Mouse (Mus musculus) heart, embryonic 16.5 days (tissue): ENCODE measurements around the gene Khdc1c. TPM values are rescaled to one million over a fixed set of nuclear protein-coding genes. Genes with fewer than 3 reads are reported as not detected.
"Not testable (repeated sequence)": the region's sequence is repeated elsewhere in the genome, so short reads cannot be mapped to it uniquely, and the experiment has no call there.

ENCODE experiments used
- ATAC-seq: fragments of 200-750 bp; cut with Nextera tagmentation; replicated peaks from 2 replicates; pipeline ENCODE4 v1.8.0; 2017; ENCODE audit warnings: moderate number of reproducible peaks; ENCODE audit not compliant: insufficient read depth, low FRiP score; ENCODE audit errors: extremely low read depth
- H3K27ac ChIP-seq: fragments of 300-500 bp; sonication (generic); 2 replicates; pipeline ENCODE4 v1.5.1; 2014; ENCODE audit warnings: mild to moderate bottlenecking, low read length, control low read depth, moderate library complexity
- H3K27me3 ChIP-seq: fragments of 300-500 bp; sonication (generic); 2 replicates; pipeline ENCODE4 v1.6.1; 2014; ENCODE audit warnings: low read length, mixed read lengths; ENCODE audit not compliant: control insufficient read depth, insufficient read depth
- H3K36me3 ChIP-seq: fragments of 300-500 bp; sonication (generic); 2 replicates; pipeline ENCODE4 v1.6.1; 2014; ENCODE audit not compliant: control insufficient read depth, insufficient read depth
- H3K4me1 ChIP-seq: fragments of 300-500 bp; sonication (generic); 2 replicates; pipeline ENCODE4 v1.6.1; 2014; ENCODE audit warnings: low read length, mixed read lengths; ENCODE audit not compliant: control insufficient read depth, insufficient read depth
- H3K4me2 ChIP-seq: fragments of 300-500 bp; sonication (generic); 2 replicates; pipeline ENCODE4 v1.6.1; 2014; ENCODE audit warnings: low read depth, mild to moderate bottlenecking, control low read depth, low read length
- H3K4me3 ChIP-seq: fragments of 300-500 bp; sonication (generic); 2 replicates; pipeline ENCODE4 v1.5.1; 2014; ENCODE audit warnings: mild to moderate bottlenecking, control low read depth, low read length
- H3K9ac ChIP-seq: fragments of 300-500 bp; sonication (generic); 2 replicates; pipeline ENCODE4 v1.6.1; 2014; ENCODE audit warnings: low read length, control low read depth
- H3K9me3 ChIP-seq: fragments of 300-500 bp; sonication (generic); replicated peaks from 2 replicates; pipeline ENCODE4 v1.6.1; 2016; ENCODE audit warnings: low read length; ENCODE audit not compliant: control insufficient read depth
- WGBS: fragments of 180-500 bp; shearing (Covaris S2); extraction: QIAGEN DNeasy Blood & Tissue Kit; methylation state at CpG from one replicate; pipeline ENCODE4 v1.1.7; 2014; 5-methylcytosine and 5-hydroxymethylcytosine counted together
- polyA plus RNA-seq: library from polyadenylated mRNA; unstranded; fragments of >200 nt; fragmentation: Nextera tagmentation; extraction: Ambion mirVana; gene quantifications from 2 replicates; pipeline ENCODE4 v1.2.1, GENCODE M21; 2015

Gene Khdc1c
- polyA plus RNA-seq, 1 experiment from 2014 or later = not detected

DNA sequence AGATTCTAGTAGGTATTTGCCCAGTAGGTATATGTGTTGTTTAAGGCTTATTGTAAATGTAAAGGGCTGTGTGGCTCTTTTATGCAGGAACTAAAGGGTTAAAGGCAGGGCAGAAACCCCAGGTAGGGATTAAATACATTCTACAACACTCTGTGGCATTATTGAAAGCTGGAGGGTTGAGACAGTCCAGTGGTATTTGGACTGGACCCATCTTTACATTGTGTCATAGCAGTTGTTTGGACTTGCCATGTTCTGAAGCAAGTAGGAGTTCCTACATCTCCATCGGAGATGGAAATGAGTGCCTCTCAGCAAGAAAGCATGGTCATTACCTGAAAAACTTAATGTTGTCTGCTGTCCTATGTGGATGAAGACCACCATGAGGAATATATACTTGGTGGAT is 27.4 kb upstream of the Khdc1c start:
- Histone ChIP-seq H3K27me3 (no peaks in the 10 kb centered on the region), H3K9me3 (peaks cover 7% of the 10 kb centered on the region; the same call in 1 of the 2 replicates), H3K27ac (no peak overlapping the region), H3K9ac (no peak overlapping the region), H3K4me1 (no peaks in the 10 kb centered on the region), H3K36me3 (no peaks in the 10 kb centered on the region), H3K4me3 (no peak overlapping the region), H3K4me2 (no peak overlapping the region)
- WGBS = 96% methylated on average over 1 of the region's 1 CpGs
- no peak for ATAC-seq

DNA sequence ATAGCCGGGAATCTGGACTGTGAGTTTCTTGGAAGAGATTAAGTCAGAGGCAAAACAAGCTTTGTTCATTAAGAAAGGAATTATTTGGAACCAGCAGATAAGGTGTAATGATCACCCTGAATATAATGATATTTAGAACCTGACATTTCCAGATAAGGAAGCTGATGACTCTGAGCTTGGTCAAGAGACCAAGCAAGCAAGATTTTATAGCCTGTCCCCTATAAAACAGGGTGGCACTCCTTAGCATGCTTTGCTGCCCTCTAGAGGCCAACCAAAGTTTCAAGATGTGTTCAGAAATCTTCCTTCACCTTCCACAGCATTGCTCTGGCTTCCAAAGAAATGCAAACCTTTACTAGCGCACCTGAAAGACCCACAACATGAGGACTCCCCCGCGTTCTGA is 23.9 kb upstream of the Khdc1c start:
- ATAC-seq = no peak
- Histone ChIP-seq H3K9ac (no peak overlapping the region), H3K4me3 (no peak overlapping the region), H3K27ac (no peak overlapping the region), H3K4me2 (no peak overlapping the region), H3K4me1 (no peaks in the 10 kb centered on the region), H3K9me3 (no peaks in the 10 kb centered on the region), H3K36me3 (no peaks in the 10 kb centered on the region), H3K27me3 (no peaks in the 10 kb centered on the region)
- WGBS = 52% methylated on average over 4 of the region's 4 CpGs

DNA sequence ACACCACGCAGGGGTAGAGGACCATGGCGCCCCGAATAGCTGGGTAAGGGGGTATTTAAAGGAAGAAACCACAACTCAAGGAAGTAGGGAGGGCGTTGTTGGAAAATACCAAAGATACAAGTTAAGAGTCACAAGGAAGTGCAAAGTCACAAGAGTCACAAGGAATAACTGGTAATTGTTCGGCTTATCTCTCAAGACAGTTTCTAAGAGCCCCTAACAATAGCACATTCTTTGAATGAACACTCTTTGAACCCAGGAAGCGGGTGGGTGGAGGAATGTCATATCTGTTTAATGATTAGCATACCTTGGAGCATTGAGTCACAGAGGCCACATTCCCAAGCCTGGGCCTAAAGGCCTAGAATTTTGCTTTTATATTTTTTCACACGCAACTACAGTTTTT is 23.4 kb upstream of the Khdc1c start:
- H3K27ac ChIP-seq, H3K4me1 ChIP-seq, H3K4me3 ChIP-seq, H3K4me2 ChIP-seq, H3K27me3 ChIP-seq, H3K9me3 ChIP-seq, H3K9ac ChIP-seq, ATAC-seq, H3K36me3 ChIP-seq: not testable (repeated sequence)
- 70% methylated on average over 7 of the region's 7 CpGs for WGBS

DNA sequence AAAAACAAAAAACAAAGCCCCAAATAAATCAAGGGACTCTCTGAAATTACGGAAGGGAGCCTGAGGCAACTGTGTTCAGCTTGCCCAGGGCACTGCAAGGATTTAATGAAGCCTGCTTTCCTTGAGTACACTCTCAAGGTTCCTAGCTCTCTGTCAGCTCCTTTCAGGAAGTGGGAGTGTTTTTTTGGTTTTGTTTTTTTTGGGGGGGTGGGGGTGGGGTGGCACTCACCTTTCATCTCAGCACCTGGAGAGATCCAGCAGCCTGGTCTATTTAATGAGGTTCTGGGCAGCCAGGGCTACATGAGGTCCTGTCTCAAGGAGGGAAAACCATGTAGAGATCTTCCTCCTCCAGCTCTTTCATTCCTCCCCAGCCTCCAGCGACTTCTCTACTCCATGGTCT is 18.8 kb upstream of the Khdc1c start, which contains the start of gene Khdc1a:
Khdc1a (plus strand) TSS at position 301 of the 400 bp plus-strand sequence.
- Histone ChIP-seq H3K36me3 (no peaks in the 10 kb centered on the region), H3K27ac (no peak within 1 kb of the TSS), H3K9me3 (no peaks in the 10 kb centered on the region), H3K4me2 (no peak within 1 kb of the TSS), H3K9ac (no peak within 1 kb of the TSS), H3K4me3 (no peak within 1 kb of the TSS), H3K27me3 (no peaks in the 10 kb centered on the region), H3K4me1 (no peaks in the 10 kb centered on the region)
- ATAC-seq = no peak
- WGBS = 75% methylated on average over 2 of the region's 2 CpGs

DNA sequence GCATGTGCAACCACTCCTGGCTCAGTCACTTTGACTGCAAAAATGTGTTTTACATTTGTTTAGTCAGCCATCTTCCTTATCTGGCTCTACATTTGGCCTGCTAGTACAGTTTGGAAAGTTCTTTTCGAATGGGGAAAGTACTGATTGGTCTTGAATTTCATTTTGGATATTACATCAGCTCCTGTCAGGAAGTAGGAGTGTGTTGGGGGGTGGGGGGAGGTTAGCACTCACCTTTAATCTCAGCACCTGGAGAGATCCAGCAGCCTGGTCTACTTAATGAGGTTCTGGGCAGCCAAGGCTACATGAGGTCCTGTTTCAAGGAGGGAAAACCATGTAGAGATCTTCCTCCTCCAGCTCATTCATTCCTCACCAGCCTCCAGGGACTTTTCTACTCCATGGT is 15.1 kb downstream of the Khdc1c start, which contains the start of gene Khdc1b:
Khdc1b (plus strand) TSS at position 301 of the 400 bp plus-strand sequence.
- no peak within 1 kb of the TSS for H3K9ac ChIP-seq
- no peaks in the 10 kb centered on the region for H3K36me3 ChIP-seq
- H3K27ac ChIP-seq = no peak within 1 kb of the TSS
- H3K4me2 ChIP-seq = no peak within 1 kb of the TSS
- no peaks in the 10 kb centered on the region for H3K27me3 ChIP-seq
- H3K4me1 ChIP-seq = no peaks in the 10 kb centered on the region
- WGBS = 79% methylated on average over 1 of the region's 1 CpGs
- H3K9me3 ChIP-seq = no peaks in the 10 kb centered on the region
- H3K4me3 ChIP-seq = no peak within 1 kb of the TSS
- no peak for ATAC-seq

DNA sequence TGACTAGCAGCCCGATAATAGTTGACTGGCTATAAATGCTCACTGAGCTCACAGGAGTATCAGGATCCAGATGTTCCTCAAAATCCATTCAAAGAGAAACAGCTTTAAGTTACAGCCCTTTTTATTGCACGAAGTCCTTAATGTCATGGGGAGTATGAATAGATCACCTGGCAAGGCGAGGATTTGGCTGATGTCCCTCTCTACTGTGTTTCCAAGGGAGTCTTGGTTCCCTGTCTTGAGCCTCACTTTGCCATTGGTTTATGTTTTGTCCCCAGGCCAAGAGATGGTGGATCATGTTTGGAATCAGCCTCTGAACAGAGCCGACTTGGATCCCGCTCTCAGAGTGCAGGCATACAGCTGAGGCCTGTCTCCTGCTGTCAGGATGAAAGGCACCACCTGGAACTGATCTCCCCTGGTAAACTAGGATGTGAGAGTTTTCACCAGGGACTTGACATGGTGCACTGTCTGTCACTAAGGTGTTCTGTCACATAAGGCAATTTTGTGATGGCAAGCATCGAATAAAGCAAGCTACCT is 23.1 kb downstream of the Khdc1c start:
- no peak for ATAC-seq
- no peak overlapping the region for H3K9ac ChIP-seq
- H3K36me3 ChIP-seq = no peaks in the 10 kb centered on the region
- H3K9me3 ChIP-seq = no peaks in the 10 kb centered on the region
- H3K4me2 ChIP-seq = no peak overlapping the region
- 72% methylated on average over 6 of the region's 6 CpGs for WGBS
- no peaks in the 10 kb centered on the region for H3K4me1 ChIP-seq
- H3K4me3 ChIP-seq = no peak overlapping the region
- no peak overlapping the region for H3K27ac ChIP-seq
- no peaks in the 10 kb centered on the region for H3K27me3 ChIP-seq

DNA sequence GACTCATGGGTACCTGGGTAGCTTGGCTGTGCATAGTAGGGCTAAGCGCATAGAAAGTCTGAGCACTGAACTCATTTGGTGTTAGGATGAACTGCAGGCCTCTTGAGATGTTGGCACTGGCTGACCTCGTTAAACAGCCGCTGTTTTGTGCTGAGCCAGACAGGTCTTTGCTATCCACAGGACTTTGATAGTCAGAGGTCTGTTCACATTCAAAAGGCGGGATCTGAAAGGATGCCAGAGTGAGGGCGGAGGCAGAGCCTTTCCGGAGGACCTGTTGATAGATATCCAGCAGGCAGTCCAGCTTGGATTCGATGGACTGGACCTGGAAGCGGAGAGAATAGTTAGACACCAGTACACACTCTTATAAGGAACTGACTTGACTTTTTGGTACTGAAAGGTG is 34.7 kb downstream of the Khdc1c start:
- Histone ChIP-seq H3K4me3 (no peak overlapping the region), H3K4me2 (no peak overlapping the region), H3K27ac (no peak overlapping the region), H3K9ac (no peak overlapping the region), H3K4me1 (no peaks in the 10 kb centered on the region), H3K27me3 (no peaks in the 10 kb centered on the region), H3K36me3 (no peaks in the 10 kb centered on the region), H3K9me3 (no peaks in the 10 kb centered on the region)
- 35% methylated on average over 8 of the region's 8 CpGs for WGBS
- peak; percentile 49; the same call in 1 of the 2 replicates for ATAC-seq

DNA sequence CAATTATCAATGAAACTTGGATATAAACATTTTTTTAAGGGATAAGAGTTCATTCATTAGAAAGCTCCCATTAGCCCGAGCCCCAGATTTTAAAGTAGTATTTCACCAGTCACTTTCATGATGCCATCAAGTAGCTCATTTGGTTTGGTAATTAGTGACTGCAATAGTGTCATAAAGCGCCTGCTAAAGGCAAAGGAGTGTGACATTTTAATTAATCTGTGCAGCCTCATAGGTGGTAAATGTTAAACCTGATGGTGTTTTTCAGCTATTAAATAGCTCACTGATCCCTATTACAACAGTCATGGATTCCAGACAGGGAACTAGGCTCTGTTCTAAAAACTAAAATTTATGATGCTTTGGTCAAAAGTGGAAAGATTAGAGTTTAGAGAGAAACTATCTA is 39.1 kb downstream of the Khdc1c start:
- Histone ChIP-seq H3K27ac (no peak overlapping the region), H3K4me1 (peaks cover 2% of the 10 kb centered on the region; the same call in 1 of the 2 replicates), H3K27me3 (no peaks in the 10 kb centered on the region), H3K4me3 (no peak overlapping the region), H3K36me3 (no peaks in the 10 kb centered on the region), H3K4me2 (no peak overlapping the region), H3K9ac (no peak overlapping the region), H3K9me3 (no peaks in the 10 kb centered on the region)
- 82% methylated on average over 2 of the region's 2 CpGs for WGBS
- ATAC-seq = no peak

DNA sequence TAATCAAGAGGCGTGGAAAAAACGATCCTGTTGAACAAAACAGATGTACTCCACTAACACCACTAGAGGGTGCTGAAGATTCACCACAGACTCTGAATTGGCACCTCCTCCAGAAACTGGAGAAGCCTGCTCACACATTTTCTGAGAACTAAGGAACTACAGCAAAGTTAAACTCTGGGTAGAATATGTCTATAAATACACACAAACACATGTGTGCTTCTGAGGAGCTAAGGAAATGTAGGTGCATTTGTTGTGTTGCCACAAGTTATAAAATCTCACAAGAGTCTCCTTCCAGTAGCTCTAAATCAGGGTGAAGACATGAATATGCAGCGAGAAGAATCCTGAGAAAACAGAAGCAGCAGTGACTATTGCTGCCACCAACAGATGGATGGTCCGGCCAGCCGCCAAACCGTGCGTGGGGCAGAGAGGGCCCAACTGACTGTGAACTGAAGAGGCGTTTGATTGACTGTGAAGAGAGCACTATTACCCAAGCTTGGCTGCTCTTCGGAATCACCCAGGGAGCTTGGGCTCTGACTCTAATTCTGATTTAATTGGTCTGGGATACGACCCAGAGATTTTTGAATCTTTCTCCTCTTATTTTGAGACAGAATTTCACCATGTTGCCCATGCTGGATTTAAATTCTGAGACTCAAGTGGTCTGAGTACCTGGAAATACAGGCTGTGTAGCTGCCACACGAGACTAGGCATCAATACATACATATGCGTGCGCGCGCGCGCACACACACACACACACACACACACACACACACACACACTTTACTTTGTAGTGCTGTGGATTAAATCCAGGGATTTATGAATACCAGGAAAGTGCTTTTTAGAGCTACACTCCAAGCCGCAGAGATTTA is 43.4 kb downstream of the Khdc1c start:
- Histone ChIP-seq H3K9ac (no peak overlapping the region), H3K4me1 (peaks cover 2% of the 10 kb centered on the region; the same call in 1 of the 2 replicates), H3K36me3 (no peaks in the 10 kb centered on the region), H3K4me3 (no peak overlapping the region), H3K27me3 (no peaks in the 10 kb centered on the region), H3K4me2 (no peak overlapping the region), H3K27ac (no peak overlapping the region), H3K9me3 (no peaks in the 10 kb centered on the region)
- no peak; the same call in 1 of the 2 replicates for ATAC-seq
- WGBS = 58% methylated on average over 18 of the region's 18 CpGs
